ENCODE assay signal across 22 mouse cellular contexts in genomic region chr11:18959465-18959864, GRCm38 (mm10). TPM values are rescaled to one million over a fixed set of nuclear protein-coding genes. Genes with fewer than 3 reads are reported as not detected.
DNase-seq lines count a peak whose midpoint lies in the region; ATAC-seq and TF ChIP-seq lines count a peak whose summit lies in the region.
"Had no signal": no experiment of that assay in that cellular context is flagged by ENCODE, and none has a peak within 500 bp of the region (broad histone marks: within the 10 kb centered on the region; RNA-seq: fewer than 3 reads in every experiment).

No protein-coding gene starts in this region.

- TF ChIP-seq EP300 in heart, postnatal 0 days (IDR thresholded peaks at IDR 0.05; ENCODE audit: low read depth): no peak

- H3K9ac ChIP-seq in heart, embryonic 11.5 days (ENCODE audit: low read depth, low read length): no peak overlapping the region
- no peak overlapping the region for H3K9ac ChIP-seq in heart, embryonic 14.5 days (ENCODE audit: low read length)
- no peak overlapping the region for H3K9ac ChIP-seq in heart, postnatal 0 days (replicated peaks; ENCODE audit: low read depth, low read length)
- H3K9ac ChIP-seq: forebrain, embryonic 13.5 days; hindbrain, embryonic 12.5 days; hindbrain, embryonic 15.5 days had no signal

- no peaks in the 10 kb centered on the region for H3K36me3 ChIP-seq in heart, embryonic 11.5 days (ENCODE audit: control insufficient read depth, insufficient read depth, low read length)
- H3K36me3 ChIP-seq in heart, embryonic 14.5 days (ENCODE audit: control insufficient read depth, insufficient read depth, low read length): no peaks in the 10 kb centered on the region
- H3K36me3 ChIP-seq in heart, embryonic 10.5 days: 0 out of 2 replicates have a peak, but pooled peaks cover 7% of the 10 kb centered on the region
- H3K36me3 ChIP-seq in heart, postnatal 0 days (replicated peaks; ENCODE audit: control insufficient read depth, insufficient read depth, low read length): no peaks in the 10 kb centered on the region
- H3K36me3 ChIP-seq: forebrain, embryonic 10.5 days; hindbrain, embryonic 12.5 days; hindbrain, embryonic 15.5 days had no signal

- no peak overlapping the region for H3K4me2 ChIP-seq in heart, embryonic 11.5 days
- H3K4me2 ChIP-seq in heart, embryonic 14.5 days (ENCODE audit: low read length): no peak overlapping the region
- no peak overlapping the region for H3K4me2 ChIP-seq in heart, postnatal 0 days (ENCODE audit: low read depth, low read length)
- H3K4me2 ChIP-seq: forebrain, embryonic 13.5 days; hindbrain, embryonic 12.5 days; hindbrain, embryonic 15.5 days had no signal

- ATAC-seq in heart, embryonic 11.5 days (replicated peaks; ENCODE audit: insufficient number of reproducible peaks, low FRiP score, low TSS enrichment): no peak
- ATAC-seq in heart, embryonic 14.5 days (ENCODE audit: insufficient number of reproducible peaks, insufficient read depth, low FRiP score, low read depth): no peak
- no peak for ATAC-seq in heart, postnatal 0 days (ENCODE audit: insufficient read depth, low read depth)
- ATAC-seq: forebrain, embryonic 13.5 days; forebrain, embryonic 16.5 days; intestine, postnatal 0 days; Patski had no signal

- no peaks in the 10 kb centered on the region for H3K9me3 ChIP-seq in heart, embryonic 11.5 days (replicated peaks; ENCODE audit: control insufficient read depth, low read length)
- no peaks in the 10 kb centered on the region for H3K9me3 ChIP-seq in heart, embryonic 14.5 days (ENCODE audit: control insufficient read depth, low read length)
- H3K9me3 ChIP-seq in heart, embryonic 10.5 days: no peaks in the 10 kb centered on the region
- H3K9me3 ChIP-seq in heart, postnatal 0 days (replicated peaks; ENCODE audit: control insufficient read depth, low read length): no peaks in the 10 kb centered on the region
- H3K9me3 ChIP-seq: forebrain, embryonic 10.5 days; forebrain, embryonic 13.5 days; hindbrain, embryonic 12.5 days; hindbrain, embryonic 15.5 days had no signal

- H3K4me3 ChIP-seq in heart, embryonic 11.5 days (ENCODE audit: low read depth, low read length): no peak overlapping the region
- H3K4me3 ChIP-seq in heart, embryonic 14.5 days (ENCODE audit: control insufficient read depth in 1 of 2, insufficient read depth in 1 of 2, low read depth in 1 of 2, low read length in 2 of 2): no peak overlapping the region
- no peak overlapping the region for H3K4me3 ChIP-seq in heart, embryonic 10.5 days
- H3K4me3 ChIP-seq in heart, postnatal 0 days (ENCODE audit: low read depth, low read length): no peak overlapping the region
- H3K4me3 ChIP-seq: forebrain, embryonic 10.5 days; forebrain, embryonic 13.5 days; hindbrain, embryonic 12.5 days; hindbrain, embryonic 15.5 days had no signal

- H3K4me1 ChIP-seq in heart, embryonic 11.5 days (ENCODE audit: control insufficient read depth, insufficient read depth, low read length): peaks cover 78% of the 10 kb centered on the region
- peaks cover 47 to 92% of the 10 kb centered on the region in 2 experiments for H3K4me1 ChIP-seq in heart, embryonic 14.5 days (ENCODE audit: control insufficient read depth in 2 of 2, insufficient read depth in 2 of 2, low read length in 2 of 2)
- H3K4me1 ChIP-seq in heart, embryonic 10.5 days: peaks cover 87% of the 10 kb centered on the region
- peaks cover 76% of the 10 kb centered on the region for H3K4me1 ChIP-seq in heart, postnatal 0 days (ENCODE audit: control insufficient read depth, insufficient read depth)

- no peaks in the 10 kb centered on the region for H3K27me3 ChIP-seq in heart, embryonic 11.5 days (ENCODE audit: control insufficient read depth, insufficient read depth, low read length)
- H3K27me3 ChIP-seq in heart, embryonic 14.5 days (ENCODE audit: control insufficient read depth, insufficient read depth, low read length): no peaks in the 10 kb centered on the region
- no peaks in the 10 kb centered on the region for H3K27me3 ChIP-seq in heart, embryonic 10.5 days (ENCODE audit: insufficient read depth, poor library complexity, severe bottlenecking)
- no peaks in the 10 kb centered on the region for H3K27me3 ChIP-seq in heart, postnatal 0 days (ENCODE audit: control insufficient read depth, insufficient read depth, low read length)
- H3K27me3 ChIP-seq: forebrain, embryonic 13.5 days; hindbrain, embryonic 12.5 days; hindbrain, embryonic 15.5 days; Patski had no signal

- no peak for DNase-seq in heart, adult 18-20 months
- DNase-seq in heart, embryonic 10.5 days (ENCODE audit: low spot score): no peak
- no peak for DNase-seq in heart, postnatal 0 days (ENCODE audit: low spot score)
- no peak for DNase-seq in heart, postnatal 25 days (ENCODE audit: low spot score)
- DNase-seq in Muller cell, postnatal 12 days (ENCODE audit: inconsistent ontology term): peak; percentile 77
- DNase-seq: adrenal gland, postnatal 10 days; adrenal gland, postnatal 36 days; cerebellum, adult 18-20 months; cerebellum, adult 9-10 months; cerebellum, postnatal 14 days; gastrocnemius, postnatal 10 days; gastrocnemius, postnatal 36 days; kidney, adult 2 months had no signal

- intact Hi-C loops in heart, postnatal 25 days (cut with DNase I): loop anchor here (2.0 to 5.0 kb wide), 2 partner anchors 58 to 81 kb away; partner anchors contain the start of gene Meis1

- peak overlapping the region; percentile 12; the same call in 1 of the 2 replicates for H3K27ac ChIP-seq in heart, embryonic 11.5 days (ENCODE audit: low read depth, low read length)
- peak overlapping the region; percentile 12 to 94; a peak in 2 of 4 replicates for H3K27ac ChIP-seq in heart, embryonic 14.5 days (replicated peaks in 1 of 2; ENCODE audit: control insufficient read depth in 1 of 2, insufficient read depth in 1 of 2, low read depth in 2 of 2, low read length in 2 of 2)
- no peak overlapping the region for H3K27ac ChIP-seq in heart, embryonic 10.5 days
- H3K27ac ChIP-seq in heart, postnatal 0 days (ENCODE audit: low read depth): peak overlapping the region; percentile 91
- H3K27ac ChIP-seq: forebrain, embryonic 10.5 days; forebrain, embryonic 13.5 days; hindbrain, embryonic 12.5 days; hindbrain, embryonic 15.5 days had no signal

- TF ChIP-seq CTCF in heart, postnatal 0 days (IDR thresholded peaks at IDR 0.05; ENCODE audit: low read depth): no peak

- 59% methylated on average over 1 of the region's 1 CpGs for WGBS in heart, embryonic 11.5 days (ENCODE audit: insufficient replicate concordance)
- 70% methylated on average over 1 of the region's 1 CpGs for WGBS in heart, embryonic 14.5 days
- 74% methylated on average over 1 of the region's 1 CpGs for WGBS in heart, embryonic 10.5 days
- 41% methylated on average over 1 of the region's 1 CpGs for WGBS in heart, postnatal 0 days

RNA-seq across cellular contexts. Expression of gene Meis1, which starts 59.3 kb away (rescaled TPM):
- polyA plus RNA-seq in heart, embryonic 11.5 days (2014; fragmentation: Nextera tagmentation; extraction: Ambion mirVana): 72.8 and 89.0 TPM in 2 replicates
- total RNA-seq in heart, adult 18-20 months (2021): 10 to 100 TPM; 25.0 to 25.2 TPM
- polyA plus RNA-seq in heart, embryonic 14.5 days (2014; fragmentation: Nextera tagmentation; extraction: Ambion mirVana): 50.1 and 55.4 TPM in 2 replicates
- polyA plus RNA-seq in heart, embryonic 10.5 days (2016; fragmentation: Nextera tagmentation; extraction: Ambion mirVana): 111 and 139 TPM in 2 replicates
- total RNA-seq in heart, postnatal 0 days (2014; rRNA removed; ENCODE audit: low replicate concordance): 24.8 and 34.8 TPM in 2 replicates
- 35.4 and 36.5 TPM in 2 replicates for polyA plus RNA-seq in heart, postnatal 0 days (2015; fragmentation: Nextera tagmentation; extraction: Ambion mirVana)
- 10 to 100 TPM; 26.5 to 31.4 TPM for total RNA-seq in heart, postnatal 25 days (2021)
